ENCODE assay signal across 9 mouse cellular contexts in the genomic region with DNA sequence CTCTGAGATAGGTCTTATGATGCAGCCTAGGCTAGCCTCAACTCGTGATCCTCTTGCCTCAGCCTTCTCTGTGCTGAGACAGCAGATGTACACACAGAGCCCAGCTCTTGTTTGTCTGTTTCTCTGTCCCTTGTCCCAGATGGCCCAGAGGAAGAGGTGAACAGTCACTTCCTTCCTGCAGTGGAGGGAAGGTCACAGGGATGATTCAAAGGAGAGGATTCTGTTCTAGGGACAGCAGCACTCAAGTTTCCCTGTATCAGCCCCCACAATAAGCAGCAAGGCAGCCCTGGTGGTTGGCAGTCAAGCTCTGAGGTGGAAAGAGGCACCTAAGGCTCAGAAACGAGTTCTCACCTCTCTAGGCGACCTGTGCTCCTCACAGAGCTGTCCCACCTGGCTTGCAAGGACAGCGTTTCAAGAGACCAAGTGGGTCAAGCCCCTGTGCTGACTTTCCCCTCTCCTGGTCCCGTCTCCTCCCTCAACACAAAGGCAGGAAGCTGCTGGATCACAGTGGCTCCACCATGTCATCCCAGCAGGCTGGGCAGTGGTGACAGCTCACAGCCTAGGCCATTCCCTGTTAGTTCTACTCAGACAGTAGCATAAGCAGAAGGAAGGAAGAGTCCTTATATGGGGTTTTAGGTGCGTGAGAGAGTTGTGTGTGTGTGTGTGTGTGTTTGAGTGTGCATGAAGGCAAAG. TPM values are rescaled to one million over a fixed set of nuclear protein-coding genes. Genes with fewer than 3 reads are reported as not detected.
DNase-seq lines count a peak whose midpoint lies in the region; ATAC-seq and TF ChIP-seq lines count a peak whose summit lies in the region.
"Had no signal": no experiment of that assay in that cellular context is flagged by ENCODE, and none has a peak within 500 bp of the region (broad histone marks: within the 10 kb centered on the region; RNA-seq: fewer than 3 reads in every experiment).

No protein-coding gene starts in this region.

- no peak for DNase-seq in hindbrain, embryonic 10.5 days (ENCODE audit: low spot score)
- DNase-seq in kidney, adult 2 months: peak; percentile 61
- DNase-seq in lung, postnatal 25 days (ENCODE audit: low spot score): peak; percentile 48
- DNase-seq in T-cell, adult 2 months (ENCODE audit: low spot score): no peak
- no peak for DNase-seq in layer of hippocampus, adult 18-20 months (ENCODE audit: low spot score in 2 of 2)
- DNase-seq in cerebellum, postnatal 36 days: no peak

- peaks cover 42% of the 10 kb centered on the region for H3K36me3 ChIP-seq in hindbrain, embryonic 10.5 days
- H3K36me3 ChIP-seq in hindbrain, embryonic 13.5 days: peaks cover 35% of the 10 kb centered on the region
- peaks cover 28% of the 10 kb centered on the region for H3K36me3 ChIP-seq in embryonic facial prominence, embryonic 15.5 days
- no peaks in the 10 kb centered on the region for H3K36me3 ChIP-seq in kidney, adult 2 months (ENCODE audit: control insufficient read depth, insufficient read depth, low read length)

- no peak overlapping the region for H3K4me2 ChIP-seq in hindbrain, embryonic 13.5 days
- no peak overlapping the region for H3K4me2 ChIP-seq in embryonic facial prominence, embryonic 15.5 days (replicated peaks)
- H3K4me2 ChIP-seq: neural tube, embryonic 12.5 days had no signal

- H3K4me1 ChIP-seq in hindbrain, embryonic 10.5 days (replicated peaks): peaks cover 40% of the 10 kb centered on the region
- H3K4me1 ChIP-seq in hindbrain, embryonic 13.5 days (replicated peaks): peaks cover 46% of the 10 kb centered on the region
- H3K4me1 ChIP-seq in embryonic facial prominence, embryonic 15.5 days: peaks cover 24% of the 10 kb centered on the region
- peaks cover 26% of the 10 kb centered on the region for H3K4me1 ChIP-seq in kidney, adult 2 months (ENCODE audit: control insufficient read depth, insufficient read depth, low read length)

- no peak for ATAC-seq in hindbrain, embryonic 13.5 days (ENCODE audit: low FRiP score)
- no peak for ATAC-seq in embryonic facial prominence, embryonic 15.5 days (ENCODE audit: insufficient number of reproducible peaks, low FRiP score, low TSS enrichment, low read depth)

- no peak overlapping the region for H3K4me3 ChIP-seq in hindbrain, embryonic 10.5 days
- no peak overlapping the region for H3K4me3 ChIP-seq in hindbrain, embryonic 13.5 days
- H3K4me3 ChIP-seq in embryonic facial prominence, embryonic 15.5 days (replicated peaks): no peak overlapping the region
- H3K4me3 ChIP-seq in kidney, adult 2 months (ENCODE audit: insufficient read depth, low read depth, low read length): no peak overlapping the region
- H3K4me3 ChIP-seq: neural tube, embryonic 12.5 days had no signal

- H3K9ac ChIP-seq in hindbrain, embryonic 13.5 days: no peak overlapping the region
- H3K9ac ChIP-seq in embryonic facial prominence, embryonic 15.5 days: no peak overlapping the region
- H3K9ac ChIP-seq: neural tube, embryonic 12.5 days had no signal

- no peak for TF ChIP-seq CTCF in kidney, adult 2 months (conservative IDR thresholded peaks at IDR 0.05; ENCODE audit: insufficient read depth, insufficient read length, low read depth, low read length)

- H3K27ac ChIP-seq in hindbrain, embryonic 10.5 days: peak overlapping the region; percentile 62
- H3K27ac ChIP-seq in hindbrain, embryonic 13.5 days: no peak overlapping the region; the same call in none of the 2 replicates
- H3K27ac ChIP-seq in embryonic facial prominence, embryonic 15.5 days (replicated peaks): peak overlapping the region; percentile 51; the same call in 1 of the 2 replicates
- H3K27ac ChIP-seq in kidney, adult 2 months (ENCODE audit: insufficient read depth, low read depth, low read length): peak overlapping the region; percentile 63
- H3K27ac ChIP-seq: neural tube, embryonic 12.5 days had no signal

- no peaks in the 10 kb centered on the region for H3K9me3 ChIP-seq in hindbrain, embryonic 10.5 days
- no peaks in the 10 kb centered on the region for H3K9me3 ChIP-seq in hindbrain, embryonic 13.5 days
- no peaks in the 10 kb centered on the region for H3K9me3 ChIP-seq in embryonic facial prominence, embryonic 15.5 days (replicated peaks)
- H3K9me3 ChIP-seq: neural tube, embryonic 12.5 days had no signal

- 73% methylated on average over 6 of the region's 6 CpGs for WGBS in hindbrain, embryonic 10.5 days
- 78% methylated on average over 6 of the region's 6 CpGs for WGBS in hindbrain, embryonic 13.5 days
- WGBS in embryonic facial prominence, embryonic 15.5 days: 75% methylated on average over 6 of the region's 6 CpGs
- WGBS in kidney, adult 2 months: 55% methylated on average over 6 of the region's 6 CpGs

- no peaks in the 10 kb centered on the region for H3K27me3 ChIP-seq in hindbrain, embryonic 10.5 days (ENCODE audit: insufficient read depth, poor library complexity, severe bottlenecking)
- no peaks in the 10 kb centered on the region for H3K27me3 ChIP-seq in hindbrain, embryonic 13.5 days
- no peaks in the 10 kb centered on the region for H3K27me3 ChIP-seq in embryonic facial prominence, embryonic 15.5 days
- H3K27me3 ChIP-seq in kidney, adult 2 months (replicated peaks; ENCODE audit: control insufficient read depth, insufficient read depth, low read length): no peaks in the 10 kb centered on the region
- H3K27me3 ChIP-seq: neural tube, embryonic 12.5 days had no signal

- TF ChIP-seq POLR2A in kidney, adult 2 months (IDR thresholded peaks at IDR 0.05; ENCODE audit: low read depth, low read length): no peak

RNA-seq across cellular contexts. Expression of a gene that starts 41.1 kb away (rescaled TPM):
- 0.87 and 1.5 TPM in 2 replicates for polyA plus RNA-seq in hindbrain, embryonic 10.5 days (2016; fragmentation: Nextera tagmentation; extraction: Ambion mirVana)
- 2.2 and 2.7 TPM in 2 replicates for polyA plus RNA-seq in hindbrain, embryonic 13.5 days (2015; fragmentation: Nextera tagmentation; extraction: Ambion mirVana)
- 0.79 and 1.5 TPM in 2 replicates for polyA plus RNA-seq in embryonic facial prominence, embryonic 15.5 days (2015; fragmentation: Nextera tagmentation; extraction: Ambion mirVana)
- polyA plus RNA-seq in kidney, adult 2 months (2012; rRNA removed): 3.9 and 4.5 TPM in 2 replicates
- 10 to 100 TPM; 12.1 to 15.0 TPM for total RNA-seq in layer of hippocampus, adult 18-20 months (2021)

Comparison
In these comparisons a context has a peak if more than half of its experiments do, and no peak if none do; other contexts are left out.
1. DNase-seq: peak in kidney, adult 2 months (single experiment) and lung, postnatal 25 days (single experiment); none in hindbrain, embryonic 10.5 days (single experiment), T-cell, adult 2 months (single experiment), layer of hippocampus, adult 18-20 months (0 of 2) and cerebellum, postnatal 36 days (0 of 2).